Mouse (Mus musculus) heart, embryonic 16.5 days (tissue): ENCODE data around the gene Ube3c. TPM values are rescaled to one million over a fixed set of nuclear protein-coding genes. Genes with fewer than 3 reads are reported as not detected.

Experiments
- polyA plus RNA-seq: library from polyadenylated mRNA; unstranded; fragments of >200 nt; fragmentation: Nextera tagmentation; extraction: Ambion mirVana; gene quantifications from 2 replicates; pipeline ENCODE4 v1.2.1, GENCODE M21; 2015

The Ube3c gene
- polyA plus RNA-seq, 1 experiment from 2014 or later, result 9.8 TPM

Other genes with a start within 250 kb of the Ube3c start
- gene Lmbr1, start 190.9 kb upstream of the Ube3c start, polyA plus RNA-seq, result 15.4 and 17.6 TPM in 2 replicates
- gene Nom1, start 134.6 kb upstream of the Ube3c start, polyA plus RNA-seq, result 19.0 and 19.1 TPM in 2 replicates
- not detected in 2 replicates for gene Mnx1, start 90.8 kb upstream of the Ube3c start, polyA plus RNA-seq
- 92.3 and 96.2 TPM in 2 replicates for gene Dnajb6, start 166.4 kb downstream of the Ube3c start, polyA plus RNA-seq
- gene Gm5129, start 166.7 kb downstream of the Ube3c start, polyA plus RNA-seq, result not detected in 2 replicates